Mouse (Mus musculus) myocyte (in vitro differentiated cells): ENCODE data around the gene Nfic. TPM values are rescaled to one million over a fixed set of nuclear protein-coding genes. Genes with fewer than 3 reads are reported as not detected.

Experiments used
- H3K27me3 ChIP-seq: one replicate; pipeline ENCODE4 v1.6.1; 2011; ENCODE audit not compliant: control insufficient read depth, insufficient read depth, insufficient read length
- H3K36me3 ChIP-seq: one replicate; pipeline ENCODE4 v1.6.1; 2011; ENCODE audit not compliant: control insufficient read depth, insufficient read depth
- H3K4me2 ChIP-seq: one replicate; pipeline ENCODE4 v1.6.1; 2011; ENCODE audit warnings: low read depth, control low read depth
- H3K4me3 ChIP-seq: one replicate; pipeline ENCODE4 v1.5.1; 2011; ENCODE audit warnings: mild to moderate bottlenecking, control low read depth, moderate library complexity
- H3K79me2 ChIP-seq: one replicate; pipeline ENCODE4 v1.6.1; 2011; ENCODE audit not compliant: control insufficient read depth, insufficient read depth
- H3ac ChIP-seq: one replicate; pipeline ENCODE4 v1.6.1; 2011; ENCODE audit not compliant: control insufficient read depth, insufficient read length
- CEBPB ChIP-seq: IDR thresholded peaks from 2 replicates; pipeline ENCODE4 v1.6.1; 2011; ENCODE audit warnings: mild to moderate bottlenecking, moderate library complexity; ENCODE audit not compliant: poor library complexity, insufficient read depth, severe bottlenecking
- E2F4 ChIP-seq: IDR thresholded peaks from one replicate; pipeline ENCODE4 v1.6.1; 2011; ENCODE audit warnings: mild to moderate bottlenecking, control low read depth, moderate library complexity; ENCODE audit not compliant: insufficient read depth
- MAX ChIP-seq: IDR thresholded peaks from one replicate; pipeline ENCODE4 v1.6.1; 2011; ENCODE audit warnings: low read depth, mild to moderate bottlenecking, control low read depth
- MYOD1 ChIP-seq, 3 experiments: IDR thresholded peaks; one replicate each; pipeline ENCODE4 v1.6.1; 2011; ENCODE audit warnings: control low read depth in 2 of 3, low read depth in 2 of 3, mild to moderate bottlenecking in 2 of 3, moderate library complexity in 1 of 3; ENCODE audit not compliant: insufficient read length in 2 of 3, control insufficient read depth in 1 of 3
- MYOG ChIP-seq, 3 experiments: IDR thresholded peaks; one replicate each; pipeline ENCODE4 v1.6.1; 2011; ENCODE audit warnings: control low read depth in 2 of 3, low read depth in 2 of 3, mild to moderate bottlenecking in 2 of 3; ENCODE audit not compliant: insufficient read length in 2 of 3, control insufficient read depth in 1 of 3, insufficient read depth in 1 of 3
- POLR2A ChIP-seq: IDR thresholded peaks from one replicate; pipeline ENCODE4 v1.6.1; 2011; ENCODE audit warnings: low read depth, mild to moderate bottlenecking, control low read depth, moderate library complexity; ENCODE audit not compliant: insufficient read length
- POLR2AphosphoS2 ChIP-seq: IDR thresholded peaks from one replicate; pipeline ENCODE4 v1.6.1; 2011; ENCODE audit warnings: low read depth, control low read depth; ENCODE audit not compliant: insufficient read length
- REST ChIP-seq: IDR thresholded peaks from one replicate; pipeline ENCODE4 v1.6.1; 2011; ENCODE audit warnings: mild to moderate bottlenecking, control low read depth, moderate library complexity; ENCODE audit not compliant: insufficient read depth, insufficient read length
- SRF ChIP-seq: IDR thresholded peaks from one replicate; pipeline ENCODE4 v1.6.1; 2011; ENCODE audit warnings: low read depth; ENCODE audit not compliant: control insufficient read depth, insufficient read length
- TCF12 ChIP-seq: IDR thresholded peaks from one replicate; pipeline ENCODE4 v1.6.1; 2011; ENCODE audit warnings: mild to moderate bottlenecking, control low read depth; ENCODE audit not compliant: poor library complexity, insufficient read depth, severe bottlenecking
- TCF3 ChIP-seq: IDR thresholded peaks from one replicate; pipeline ENCODE4 v1.6.1; 2011; ENCODE audit warnings: low read depth, control low read depth; ENCODE audit not compliant: insufficient read length
- USF1 ChIP-seq: IDR thresholded peaks from one replicate; pipeline ENCODE4 v1.6.1; 2011; ENCODE audit warnings: low read depth, mild to moderate bottlenecking, control low read depth, moderate library complexity
- polyA plus RNA-seq: library from polyadenylated mRNA; unstranded; fragments of >200 nt; fragmentation: generic; extraction: Trizol; gene quantifications from one replicate; pipeline ENCODE4 v1.2.1, GENCODE M21; 2012; ENCODE audit warnings: missing spikeins

The Nfic gene
- polyA plus RNA-seq, 1 experiment = 115 TPM

GRCm38 (mm10) chr10:81410981-81411380 lies 44.5 kb downstream of the Nfic start:
- Histone ChIP-seq H3K36me3 (peaks cover 6% of the 10 kb centered on the region), H3K4me2 (peak overlapping the region; percentile 76), H3K4me3 (no peak overlapping the region)

GRCm38 (mm10) chr10:81410350-81410749 lies 45.1 kb downstream of the Nfic start:
- Histone ChIP-seq H3K4me2 (peak overlapping the region; percentile 76), H3K36me3 (peaks cover 12% of the 10 kb centered on the region)

More at GRCm38 (mm10) chr10:81410981-81411380, 44.5 kb downstream of the Nfic start:
- Histone ChIP-seq H3K79me2 (peaks cover 44% of the 10 kb centered on the region), H3K27me3 (no peaks in the 10 kb centered on the region), H3ac (no peak overlapping the region)
- TF ChIP-seq MYOD1 (IDR thresholded peaks at IDR 0.05; ENCODE audit: control insufficient read depth in 1 of 3, insufficient read length in 2 of 3, low read depth in 2 of 3) (peak in 1 of 3 experiments; percentile 48), E2F4 (no peak)

GRCm38 (mm10) chr10:81409330-81409729 lies 46.1 kb downstream of the Nfic start:
- H3ac ChIP-seq = no peak overlapping the region
- peaks cover 28% of the 10 kb centered on the region for H3K79me2 ChIP-seq
- H3K4me2 ChIP-seq = peak overlapping the region; percentile 76
- H3K27me3 ChIP-seq = no peaks in the 10 kb centered on the region
- H3K4me3 ChIP-seq = peak overlapping the region; percentile 5
- TF ChIP-seq MYOG (IDR thresholded peaks at IDR 0.05; ENCODE audit: control insufficient read depth in 1 of 3, insufficient read depth in 1 of 3, insufficient read length in 2 of 3, low read depth in 2 of 3) (peak in 1 of 3 experiments; percentile 47), MYOD1 (IDR thresholded peaks at IDR 0.05; ENCODE audit: control insufficient read depth in 1 of 3, insufficient read length in 2 of 3, low read depth in 2 of 3) (peak in 1 of 3 experiments; percentile 76), CEBPB (no peak)
- H3K36me3 ChIP-seq = peaks cover 19% of the 10 kb centered on the region

More at GRCm38 (mm10) chr10:81410350-81410749, 45.1 kb downstream of the Nfic start:
- Histone ChIP-seq H3K27me3 (no peaks in the 10 kb centered on the region), H3ac (no peak overlapping the region), H3K4me3 (peak overlapping the region; percentile 5), H3K79me2 (peaks cover 38% of the 10 kb centered on the region)
- TF ChIP-seq USF1 (no peak), SRF (no peak), REST (no peak), MYOD1 (IDR thresholded peaks at IDR 0.05; ENCODE audit: control insufficient read depth in 1 of 3, insufficient read length in 2 of 3, low read depth in 2 of 3) (peak in 1 of 3 experiments; percentile 9), TCF12 (no peak), POLR2A (no peak), E2F4 (no peak)

DNA sequence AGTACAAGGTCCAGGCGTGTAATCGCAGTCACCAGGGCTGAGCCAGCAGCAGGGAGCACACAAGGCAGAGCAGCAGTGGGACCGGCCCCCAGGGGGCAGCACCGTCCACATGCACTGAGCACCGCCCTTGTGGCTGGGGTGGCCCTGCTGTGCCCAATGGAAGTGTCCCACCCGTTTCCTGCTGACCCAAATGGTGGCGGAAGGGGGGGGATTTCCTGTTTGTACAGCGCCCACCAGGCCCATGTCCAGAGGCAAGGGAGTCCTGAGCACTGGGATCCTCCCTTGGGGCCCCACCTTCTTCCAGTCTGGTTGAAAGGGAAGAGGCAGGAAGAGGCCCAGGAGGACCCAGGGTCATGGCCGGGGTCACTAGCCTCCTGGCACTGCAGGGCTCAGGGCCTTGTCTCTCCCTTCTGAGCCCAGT lies 46.6 kb downstream of the Nfic start:
- TF ChIP-seq CEBPB (no peak), MYOG (IDR thresholded peaks at IDR 0.05; ENCODE audit: control insufficient read depth in 1 of 3, insufficient read depth in 1 of 3, insufficient read length in 2 of 3, low read depth in 2 of 3) (peak in 1 of 3 experiments; percentile 66), E2F4 (no peak), SRF (peak; percentile 80), TCF12 (no peak), MYOD1 (IDR thresholded peaks at IDR 0.05; ENCODE audit: control insufficient read depth in 1 of 3, insufficient read length in 2 of 3, low read depth in 2 of 3) (peak in 1 of 3 experiments; percentile 16), MAX (no peak), POLR2A (no peak), USF1 (no peak), POLR2AphosphoS2 (no peak), REST (no peak), TCF3 (no peak)
- H3K27me3 ChIP-seq = no peaks in the 10 kb centered on the region
- peaks cover 23% of the 10 kb centered on the region for H3K36me3 ChIP-seq
- H3ac ChIP-seq = no peak overlapping the region
- peak overlapping the region; percentile 5 for H3K4me3 ChIP-seq
- H3K4me2 ChIP-seq = peak overlapping the region; percentile 76
- peaks cover 23% of the 10 kb centered on the region for H3K79me2 ChIP-seq

GRCm38 (mm10) chr10:81408424-81408729 lies 47.1 kb downstream of the Nfic start:
- peak overlapping the region; percentile 5 for H3K4me3 ChIP-seq
- peak overlapping the region; percentile 57 for H3K4me2 ChIP-seq
- peaks cover 27% of the 10 kb centered on the region for H3K36me3 ChIP-seq
- H3ac ChIP-seq = no peak overlapping the region
- H3K27me3 ChIP-seq = no peaks in the 10 kb centered on the region
- peaks cover 19% of the 10 kb centered on the region for H3K79me2 ChIP-seq
- TF ChIP-seq MYOG (IDR thresholded peaks at IDR 0.05; ENCODE audit: control insufficient read depth in 1 of 3, insufficient read depth in 1 of 3, insufficient read length in 2 of 3, low read depth in 2 of 3) (no peak), USF1 (peak; percentile 43), CEBPB (no peak), E2F4 (no peak), SRF (no peak)
